Mouse (Mus musculus) midbrain, embryonic 16.5 days (tissue): ENCODE results near the gene Ddx19b. TPM values are rescaled to one million over a fixed set of nuclear protein-coding genes. Genes with fewer than 3 reads are reported as not detected.
"Not testable (repeated sequence)": the region's sequence is repeated elsewhere in the genome, so short reads cannot be mapped to it uniquely, and the experiment has no call there.

Experiments used
- ATAC-seq: fragments of 200-750 bp; cut with Nextera tagmentation; 2 replicates; pipeline ENCODE4 v1.8.0; 2017; ENCODE audit warnings: moderate TSS enrichment
- H3K27ac ChIP-seq: fragments of 300-500 bp; sonication (generic); 2 replicates; pipeline ENCODE4 v1.5.1; 2014; ENCODE audit warnings: mild to moderate bottlenecking, low read length, mixed read lengths
- H3K27me3 ChIP-seq: fragments of 300-500 bp; sonication (generic); 2 replicates; pipeline ENCODE4 v1.6.1; 2014; ENCODE audit warnings: low read depth, low read length, mixed read lengths; ENCODE audit not compliant: control insufficient read depth, insufficient read depth
- H3K36me3 ChIP-seq: fragments of 300-500 bp; sonication (generic); 2 replicates; pipeline ENCODE4 v1.6.1; 2014; ENCODE audit warnings: mild to moderate bottlenecking, low read length, moderate library complexity, mixed read lengths; ENCODE audit not compliant: control insufficient read depth, insufficient read depth
- H3K4me1 ChIP-seq: fragments of 300-500 bp; sonication (generic); 2 replicates; pipeline ENCODE4 v1.6.1; 2014; ENCODE audit warnings: mild to moderate bottlenecking, low read length, mixed read lengths; ENCODE audit not compliant: control insufficient read depth, insufficient read depth
- H3K4me2 ChIP-seq: fragments of 300-500 bp; sonication (generic); 2 replicates; pipeline ENCODE4 v1.6.1; 2014; ENCODE audit warnings: mild to moderate bottlenecking, low read length, mixed read lengths
- H3K4me3 ChIP-seq: fragments of 300-500 bp; sonication (generic); 2 replicates; pipeline ENCODE4 v1.5.1; 2014; ENCODE audit warnings: low read depth, mild to moderate bottlenecking, low read length, moderate library complexity, mixed read lengths
- H3K9ac ChIP-seq: fragments of 300-500 bp; sonication (generic); 2 replicates; pipeline ENCODE4 v1.6.1; 2014; ENCODE audit warnings: low read depth, low read length, mixed read lengths
- H3K9me3 ChIP-seq: fragments of 300-500 bp; sonication (generic); replicated peaks from 2 replicates; pipeline ENCODE4 v1.6.1; 2014; ENCODE audit warnings: mild to moderate bottlenecking, low read length, mixed read lengths; ENCODE audit not compliant: control insufficient read depth, poor library complexity, severe bottlenecking
- WGBS: fragments of 180-500 bp; shearing (Covaris S2); extraction: QIAGEN DNeasy Blood & Tissue Kit; methylation state at CpG from one replicate; pipeline ENCODE4 v1.1.7; 2014; 5-methylcytosine and 5-hydroxymethylcytosine counted together
- polyA plus RNA-seq: library from polyadenylated mRNA; unstranded; fragments of >200 nt; fragmentation: Nextera tagmentation; extraction: Ambion mirVana; gene quantifications from 2 replicates; pipeline ENCODE4 v1.2.1, GENCODE M21; 2015

The Ddx19b gene
- polyA plus RNA-seq, 1 experiment from 2014 or later = 7.2 TPM

- Histone ChIP-seq H3K4me3 (no peak overlapping the region), H3K4me2 (no peak overlapping the region), H3K4me1 (peaks cover 2% of the 10 kb centered on the region; the same call in 1 of the 2 replicates), H3K36me3 (peaks cover 21% of the 10 kb centered on the region), H3K9me3 (no peaks in the 10 kb centered on the region), H3K9ac (no peak overlapping the region), H3K27ac (no peak overlapping the region), H3K27me3 (no peaks in the 10 kb centered on the region)
- WGBS = 95% methylated on average over 6 of the region's 6 CpGs
- no peak for ATAC-seq
These were observed 71.6 kb downstream of the Ddx19b start for GRCm38 (mm10) chr8:110959906-110960305.

DNA sequence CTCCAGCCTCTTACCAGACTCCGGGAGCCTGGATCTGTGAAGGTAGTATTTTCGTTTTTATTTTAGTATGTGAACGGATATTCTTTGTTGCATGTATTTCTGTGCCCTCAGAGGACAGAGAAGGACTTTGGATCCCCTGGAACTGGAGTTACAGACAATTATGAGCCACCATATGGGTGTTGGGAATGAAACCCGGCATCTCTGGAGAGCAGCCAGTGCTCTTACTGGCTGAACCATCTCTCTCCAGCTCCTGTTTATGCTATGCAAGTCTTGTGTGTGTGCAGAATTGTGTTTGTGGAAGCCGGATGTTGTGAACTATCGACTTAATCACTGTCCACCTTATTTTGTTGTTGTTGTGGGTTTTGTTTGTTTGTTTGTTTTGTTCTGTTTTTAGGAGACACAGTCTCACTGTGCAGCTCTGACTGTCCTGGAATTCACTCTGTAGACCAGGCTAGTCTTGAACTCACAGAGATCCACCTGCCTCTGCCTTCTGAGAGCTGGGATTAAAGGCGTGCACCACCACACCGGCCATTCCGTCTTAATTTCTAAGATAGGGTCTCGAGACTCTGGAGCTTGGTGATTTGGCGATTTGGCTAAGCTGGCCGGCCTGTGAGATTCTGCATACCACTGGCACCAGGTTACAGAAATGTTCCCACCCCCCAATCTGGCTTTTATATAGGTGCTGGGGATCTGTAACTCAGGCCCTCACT lies 72.3 kb downstream of the Ddx19b start:
- H3K4me3 ChIP-seq = no peak overlapping the region
- H3K27ac ChIP-seq = no peak overlapping the region
- WGBS = 94% methylated on average over 12 of the region's 12 CpGs
- no peak overlapping the region for H3K4me2 ChIP-seq
- peaks cover 21% of the 10 kb centered on the region for H3K36me3 ChIP-seq
- ATAC-seq = no peak
- H3K4me1 ChIP-seq = peaks cover 2% of the 10 kb centered on the region; the same call in 1 of the 2 replicates
- H3K27me3 ChIP-seq = no peaks in the 10 kb centered on the region
- no peak overlapping the region for H3K9ac ChIP-seq
- H3K9me3 ChIP-seq = no peaks in the 10 kb centered on the region

GRCm38 (mm10) chr8:110958553-110958952 lies 73.0 kb downstream of the Ddx19b start:
- not testable (repeated sequence) for ATAC-seq, H3K9me3 ChIP-seq, H3K4me2 ChIP-seq, H3K9ac ChIP-seq, H3K4me3 ChIP-seq, H3K27me3 ChIP-seq, H3K27ac ChIP-seq, H3K4me1 ChIP-seq
- peaks cover 21% of the 10 kb centered on the region for H3K36me3 ChIP-seq
- WGBS = 96% methylated on average over 7 of the region's 7 CpGs

DNA sequence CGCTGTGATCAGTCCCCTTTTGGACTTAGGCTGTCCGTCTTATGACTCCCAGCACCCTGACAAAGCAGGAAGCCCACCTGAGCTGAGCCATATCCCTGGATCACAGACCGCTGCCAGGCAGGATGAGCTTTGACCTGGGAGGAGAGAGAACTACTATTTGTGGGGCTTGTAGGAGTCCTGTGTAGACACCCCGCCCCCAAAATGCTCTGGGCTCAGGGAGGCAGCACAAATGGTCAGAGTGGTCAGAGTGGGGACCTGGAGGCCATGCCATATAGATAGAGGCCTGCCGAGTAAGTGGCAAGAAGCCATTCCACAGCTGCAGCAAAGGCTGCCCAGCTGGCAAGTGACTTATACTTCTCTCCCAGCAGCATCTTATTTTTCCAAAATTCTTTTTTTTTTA lies 73.4 kb downstream of the Ddx19b start:
- no peak overlapping the region for H3K27ac ChIP-seq
- H3K4me1 ChIP-seq = peaks cover 2% of the 10 kb centered on the region; the same call in 1 of the 2 replicates
- no peak overlapping the region for H3K4me3 ChIP-seq
- H3K36me3 ChIP-seq = peaks cover 21% of the 10 kb centered on the region
- WGBS = 95% methylated on average over 5 of the region's 5 CpGs
- no peak overlapping the region for H3K4me2 ChIP-seq
- H3K27me3 ChIP-seq = no peaks in the 10 kb centered on the region
- no peak overlapping the region for H3K9ac ChIP-seq
- no peak for ATAC-seq
- H3K9me3 ChIP-seq = no peaks in the 10 kb centered on the region

- H3K9me3 ChIP-seq = no peaks in the 10 kb centered on the region
- H3K36me3 ChIP-seq = peaks cover 21% of the 10 kb centered on the region
- H3K4me1 ChIP-seq = peaks cover 2% of the 10 kb centered on the region; the same call in 1 of the 2 replicates
- H3K9ac ChIP-seq = no peak overlapping the region
- no peaks in the 10 kb centered on the region for H3K27me3 ChIP-seq
- H3K4me2 ChIP-seq = no peak overlapping the region
- no peak overlapping the region for H3K27ac ChIP-seq
- no peak for ATAC-seq
- H3K4me3 ChIP-seq = no peak overlapping the region
- WGBS = 91% methylated on average over 19 of the region's 19 CpGs
These were observed 74.1 kb downstream of the Ddx19b start for GRCm38 (mm10) chr8:110957471-110957870.

GRCm38 (mm10) chr8:110956619-110957450 lies 74.7 kb downstream of the Ddx19b start:
- Histone ChIP-seq H3K27ac (no peak overlapping the region), H3K4me2 (no peak overlapping the region), H3K4me1 (peaks cover 2% of the 10 kb centered on the region; the same call in 1 of the 2 replicates), H3K36me3 (peaks cover 21% of the 10 kb centered on the region), H3K27me3 (no peaks in the 10 kb centered on the region), H3K9me3 (no peaks in the 10 kb centered on the region), H3K4me3 (no peak overlapping the region), H3K9ac (no peak overlapping the region)
- ATAC-seq = no peak
- WGBS = 84% methylated on average over 15 of the region's 15 CpGs

GRCm38 (mm10) chr8:110954776-110955175 lies 76.8 kb downstream of the Ddx19b start:
- H3K9ac ChIP-seq = no peak overlapping the region
- H3K27me3 ChIP-seq = no peaks in the 10 kb centered on the region
- H3K9me3 ChIP-seq = no peaks in the 10 kb centered on the region
- peaks cover 17% of the 10 kb centered on the region for H3K36me3 ChIP-seq
- ATAC-seq = no peak
- 87% methylated on average over 8 of the region's 8 CpGs for WGBS
- H3K27ac ChIP-seq = no peak overlapping the region
- H3K4me3 ChIP-seq = no peak overlapping the region
- no peak overlapping the region for H3K4me2 ChIP-seq
- H3K4me1 ChIP-seq = peaks cover 2% of the 10 kb centered on the region; the same call in 1 of the 2 replicates
